Mouse (Mus musculus) erythroblast, adult 5-6 weeks (primary cell): ENCODE measurements around the gene Pde11a. TPM values are rescaled to one million over a fixed set of nuclear protein-coding genes. Genes with fewer than 3 reads are reported as not detected.

Source experiments
- ATAC-seq: replicated peaks from 2 replicates; pipeline ENCODE4 v1.8.0; 2016; ENCODE audit warnings: moderate number of reproducible peaks, mild to moderate bottlenecking, moderate TSS enrichment, inconsistent platforms; ENCODE audit not compliant: poor library complexity, low FRiP score, severe bottlenecking
- total RNA-seq, 2 experiments: library from RNA; stranded (forward) in 1 of 2; stranded (reverse) in 1 of 2; fragments of 150-400 nt in 1 of 2; fragments of 200-764, 138-1000 nt in 1 of 2; gene quantifications; 2 replicates each; pipeline versions ENCODE4 v1.2.3 to v1.2.4; 2015 to 2017; ENCODE audit warnings: low replicate concordance in 2 of 2

Gene Pde11a
- total RNA-seq, 2 experiments from 2014 or later: not detected

DNA sequence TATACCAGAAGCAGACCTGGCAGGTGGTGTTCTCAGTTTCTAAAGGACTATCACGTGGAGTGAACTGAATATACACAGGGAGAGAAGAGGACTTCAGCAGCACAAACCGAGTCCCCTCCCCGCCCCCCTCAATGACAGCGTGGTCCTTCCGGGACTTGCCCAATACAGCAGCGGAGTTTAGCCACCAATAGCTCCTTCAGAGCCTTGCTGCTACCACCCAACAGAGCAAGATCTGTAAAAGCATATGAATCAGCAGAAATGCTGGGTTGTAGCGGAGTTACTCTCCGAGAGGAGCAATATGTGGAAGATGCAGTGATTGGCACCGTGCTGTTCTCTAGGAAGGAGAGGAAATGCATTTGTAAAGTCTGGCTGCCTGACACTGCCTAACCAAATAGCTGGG, 238.0 kb downstream of the Pde11a start:
- no peak for ATAC-seq

DNA sequence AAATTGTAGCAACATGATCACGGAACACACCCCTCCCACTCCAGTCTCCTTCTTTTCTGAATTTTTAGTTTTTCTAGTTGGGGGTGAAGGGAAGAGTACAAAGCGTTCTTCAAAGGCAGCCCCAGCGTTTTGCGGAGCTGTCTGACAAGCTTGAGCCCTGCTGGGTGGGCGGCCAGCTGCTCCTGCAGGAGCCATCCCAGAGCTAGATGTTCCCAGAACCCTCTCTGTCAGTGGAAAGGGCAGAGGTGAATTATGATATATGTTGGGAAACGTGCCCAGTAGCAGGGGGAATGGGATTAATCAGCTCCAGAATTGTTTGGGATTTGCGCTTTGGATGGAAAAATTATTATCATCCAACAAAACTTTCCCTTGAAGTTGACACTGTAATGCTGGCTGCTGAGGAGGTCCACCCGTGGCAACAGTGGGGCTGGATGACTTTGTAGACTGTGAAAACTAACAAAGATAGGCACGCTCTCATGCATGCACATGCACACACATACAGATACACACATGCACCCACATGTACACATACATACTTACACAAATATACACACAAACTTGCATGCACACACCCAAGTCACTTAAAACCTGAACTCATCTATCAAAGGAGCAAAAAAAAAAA, 238.7 kb downstream of the Pde11a start:
- no peak for ATAC-seq

DNA sequence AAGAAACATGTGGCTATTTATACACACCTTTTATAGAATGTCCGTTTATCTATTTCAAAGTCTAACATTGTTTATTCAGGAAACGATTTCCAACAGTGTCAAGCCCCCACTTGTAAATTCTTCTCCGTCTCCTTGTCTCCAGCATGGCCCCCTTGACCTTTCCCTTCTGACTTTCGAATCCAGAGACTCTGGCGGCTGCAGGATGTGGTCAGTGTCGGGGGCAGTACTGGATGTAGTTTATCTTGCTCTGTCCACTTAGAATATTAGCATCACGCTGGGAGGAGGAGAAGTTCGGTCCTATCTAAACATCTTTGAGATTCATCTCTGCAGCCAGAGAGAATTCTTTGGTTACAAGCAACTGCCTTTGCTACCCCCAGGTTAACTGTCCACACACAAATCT, 240.2 kb downstream of the Pde11a start:
- ATAC-seq: no peak

DNA sequence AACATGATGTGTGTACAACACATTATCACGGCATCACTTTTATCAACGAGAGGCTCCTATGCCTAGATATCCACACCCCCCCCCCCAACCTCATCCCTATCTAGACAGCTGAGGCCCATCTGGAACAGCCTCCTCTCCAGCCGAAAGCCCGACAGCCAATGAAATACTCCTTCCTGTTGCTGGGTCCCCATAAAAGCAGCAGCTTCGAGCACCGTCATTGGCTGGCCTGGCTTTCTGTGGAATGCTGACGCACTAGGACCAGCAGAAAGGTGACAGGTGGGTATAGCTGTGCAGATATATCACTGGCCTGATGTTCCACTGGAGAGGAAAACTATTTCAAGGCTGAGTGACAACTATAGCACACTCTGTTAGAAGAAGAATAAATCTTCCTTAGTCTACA, 240.7 kb downstream of the Pde11a start:
- ATAC-seq: no peak

DNA sequence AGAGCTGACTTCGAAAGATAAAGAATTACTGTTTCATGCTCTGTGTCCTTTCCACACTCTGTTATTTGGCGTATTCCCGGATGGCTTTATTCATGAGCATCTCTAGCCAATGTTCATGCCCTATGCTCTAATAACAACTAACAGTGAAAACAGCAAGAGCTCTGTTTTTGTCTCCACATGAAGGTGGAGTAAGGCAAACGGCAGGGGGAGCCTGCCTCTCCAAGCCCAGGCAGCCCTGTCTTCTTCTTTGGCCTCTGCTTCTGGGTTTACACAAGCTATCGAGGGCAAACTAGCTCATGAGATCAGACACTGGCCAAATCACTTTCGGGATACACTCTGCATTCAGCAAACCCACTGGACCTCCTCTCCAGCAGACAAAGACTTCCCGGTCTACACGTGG, 241.3 kb downstream of the Pde11a start:
- ATAC-seq: no peak

DNA sequence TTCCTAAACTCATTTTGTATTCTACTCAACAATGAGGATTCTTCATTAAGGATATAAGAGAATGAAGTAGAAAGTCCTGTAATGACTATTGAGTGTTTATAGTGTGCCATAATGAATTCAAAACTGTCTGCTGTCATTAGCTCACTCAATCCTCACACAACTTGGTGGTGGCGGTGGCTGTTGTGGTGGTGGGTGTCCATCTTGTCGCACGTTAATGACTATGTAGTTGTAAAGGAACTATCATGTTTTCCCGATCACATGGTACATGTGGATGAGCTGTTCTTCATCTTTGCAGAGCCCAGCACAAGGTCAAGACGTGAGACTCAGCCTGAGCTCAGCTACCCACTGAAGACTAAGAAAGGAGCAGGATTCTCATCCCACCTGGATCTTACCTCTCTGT, 242.7 kb downstream of the Pde11a start:
- no peak for ATAC-seq

DNA sequence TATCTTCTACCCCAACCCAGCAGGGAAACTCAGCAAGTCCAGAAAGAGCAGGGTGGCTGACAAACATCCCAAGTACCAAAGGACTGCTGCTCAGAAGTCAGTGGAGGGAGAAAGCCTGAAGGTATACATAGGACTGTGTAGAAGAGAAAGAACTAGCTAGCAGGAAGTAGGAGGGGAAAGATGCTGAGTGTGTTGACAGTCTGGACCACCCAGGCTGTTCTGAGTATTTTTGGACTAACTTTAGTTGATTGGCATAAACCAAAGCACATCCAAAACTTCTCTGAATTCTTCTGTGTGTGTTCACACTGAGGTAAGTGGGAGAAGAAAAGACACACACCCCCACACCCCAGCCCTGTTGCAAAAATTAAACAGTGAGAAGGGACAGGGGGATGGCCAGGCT, 248.1 kb downstream of the Pde11a start:
- no peak for ATAC-seq

DNA sequence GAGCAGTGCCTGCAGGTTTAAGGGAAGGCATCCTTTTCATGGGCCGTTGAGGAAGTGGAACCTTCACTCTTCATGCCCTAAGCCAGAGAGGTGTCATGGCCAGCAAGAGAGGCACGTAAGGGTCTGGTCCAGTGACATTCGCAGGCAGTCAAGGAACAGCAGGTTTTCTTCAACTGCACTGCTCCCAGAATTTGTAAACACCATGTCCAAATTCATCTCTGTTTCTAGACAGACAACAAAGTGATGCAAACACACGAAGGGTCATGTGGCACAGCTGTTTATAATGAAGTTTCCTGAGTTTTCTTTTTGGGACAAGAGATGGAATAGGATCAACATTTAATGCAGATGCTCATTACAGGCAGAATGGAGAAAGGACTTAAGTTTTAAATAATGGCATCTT, 249.7 kb downstream of the Pde11a start:
- ATAC-seq: no peak

DNA sequence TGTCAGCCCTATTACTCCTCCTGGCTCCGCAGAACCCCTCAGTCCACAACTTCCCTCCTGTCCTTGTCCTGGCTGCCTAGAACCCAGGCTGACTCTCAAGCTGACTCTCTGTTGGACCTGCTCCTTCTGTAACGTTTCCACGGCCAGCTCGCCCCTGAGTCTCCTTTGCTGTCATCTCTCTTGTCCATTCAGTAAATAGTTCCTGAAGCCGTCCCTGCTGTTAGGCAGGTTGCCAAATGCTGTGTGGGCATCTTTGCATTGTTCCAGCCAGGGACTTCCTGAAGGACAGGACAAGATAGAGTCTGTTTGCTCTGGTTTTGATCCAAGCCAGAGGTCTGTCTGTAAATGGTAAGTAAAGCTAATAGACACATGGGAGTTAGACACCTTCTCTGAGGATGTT, 250.2 kb downstream of the Pde11a start:
- no peak for ATAC-seq

DNA sequence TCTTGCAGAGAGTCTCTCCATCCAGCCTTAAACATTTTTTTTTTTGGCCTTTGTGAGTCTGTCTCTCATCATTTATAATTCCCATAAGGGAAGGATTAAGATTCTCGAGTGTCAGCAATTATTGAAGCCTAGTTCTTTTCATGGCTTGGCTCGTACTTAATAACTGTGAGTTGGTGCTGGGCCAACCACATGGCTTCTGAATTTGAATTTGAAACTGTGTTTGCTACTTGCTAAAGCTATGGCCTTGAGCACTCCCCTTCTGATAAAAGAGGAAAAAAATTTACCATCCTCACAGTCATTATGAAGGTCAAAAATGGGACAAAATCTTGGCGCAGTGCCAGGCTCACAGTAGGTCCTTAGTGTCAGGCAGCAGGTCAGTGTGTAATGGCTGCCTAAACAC, 251.4 kb downstream of the Pde11a start:
- no peak for ATAC-seq

DNA sequence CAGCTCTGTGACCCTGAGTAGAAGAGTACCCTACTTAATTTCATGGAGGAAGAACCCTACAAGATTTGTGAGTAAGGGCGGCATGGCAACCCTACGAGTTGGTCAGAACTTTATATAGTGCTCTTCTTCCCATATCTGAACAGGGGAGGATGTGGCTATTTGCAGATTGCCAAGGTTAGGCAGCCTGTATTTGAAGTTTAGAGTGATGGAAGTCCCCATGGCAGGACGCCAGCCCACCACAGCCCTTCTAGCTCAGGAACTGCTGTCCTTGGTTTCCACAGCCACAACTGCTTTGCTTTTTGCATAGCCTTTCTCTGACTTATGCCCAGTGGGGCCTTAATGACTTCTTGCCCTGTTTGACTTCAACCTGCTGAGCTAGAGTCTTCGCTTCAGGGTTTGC, 253.6 kb downstream of the Pde11a start:
- ATAC-seq: no peak

DNA sequence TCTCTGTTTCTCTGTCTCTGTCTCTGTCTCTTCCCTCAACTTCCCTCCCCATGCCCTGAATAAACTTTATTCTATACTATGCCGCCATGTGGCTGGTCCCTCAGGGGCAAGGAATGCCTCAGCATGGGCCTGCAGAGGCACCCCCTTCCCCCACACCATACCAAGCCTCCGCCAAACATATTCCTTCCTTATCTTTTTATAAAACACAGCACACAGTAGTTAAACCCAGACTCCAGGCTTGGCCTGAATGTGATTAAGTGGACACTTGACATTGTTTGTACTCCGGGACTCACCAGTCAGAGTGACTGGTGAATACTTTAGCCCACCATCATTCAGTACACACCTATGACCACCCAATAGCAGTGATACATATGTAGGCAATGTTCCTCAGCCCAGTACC, 254.7 kb downstream of the Pde11a start:
- ATAC-seq: no peak

DNA sequence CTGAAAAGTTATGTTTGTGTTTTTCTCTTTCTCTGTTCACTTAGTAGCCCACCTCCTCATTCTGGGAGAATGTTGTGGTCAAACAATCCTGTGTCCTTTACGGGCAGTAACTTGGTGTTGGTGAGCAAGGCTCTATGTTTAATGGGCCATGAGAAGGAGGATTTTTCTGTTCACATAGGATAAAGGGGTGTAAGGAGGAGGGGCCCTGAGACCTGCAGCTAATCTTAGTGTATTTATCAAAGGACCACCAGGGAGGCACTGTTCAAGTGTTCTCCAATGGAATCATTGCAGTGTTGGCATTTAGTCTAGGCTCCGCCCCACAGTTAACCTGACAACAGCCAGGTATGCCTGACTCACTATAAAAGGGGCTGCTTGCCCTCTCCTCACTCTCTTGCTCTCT, 255.2 kb downstream of the Pde11a start:
- ATAC-seq: no peak

DNA sequence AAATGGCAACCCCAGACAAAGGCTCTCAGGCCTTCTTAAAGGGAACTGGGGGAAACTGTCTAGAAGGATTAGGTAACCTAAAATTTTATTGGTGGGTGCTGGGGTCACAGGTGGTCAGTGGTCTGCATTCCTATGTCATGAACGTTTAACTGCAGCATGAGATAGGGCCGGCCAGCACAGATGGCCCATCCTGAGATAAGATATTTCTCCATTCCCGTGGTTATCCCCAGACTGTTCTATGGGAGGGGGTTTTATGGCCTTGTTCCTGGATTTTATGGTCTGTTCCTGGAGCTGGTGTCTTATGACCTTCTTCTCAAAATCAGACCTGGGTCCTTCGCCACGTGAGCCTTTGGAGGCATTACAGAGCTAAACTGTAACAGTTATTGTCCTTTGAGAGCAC, 256.6 kb downstream of the Pde11a start:
- no peak for ATAC-seq

DNA sequence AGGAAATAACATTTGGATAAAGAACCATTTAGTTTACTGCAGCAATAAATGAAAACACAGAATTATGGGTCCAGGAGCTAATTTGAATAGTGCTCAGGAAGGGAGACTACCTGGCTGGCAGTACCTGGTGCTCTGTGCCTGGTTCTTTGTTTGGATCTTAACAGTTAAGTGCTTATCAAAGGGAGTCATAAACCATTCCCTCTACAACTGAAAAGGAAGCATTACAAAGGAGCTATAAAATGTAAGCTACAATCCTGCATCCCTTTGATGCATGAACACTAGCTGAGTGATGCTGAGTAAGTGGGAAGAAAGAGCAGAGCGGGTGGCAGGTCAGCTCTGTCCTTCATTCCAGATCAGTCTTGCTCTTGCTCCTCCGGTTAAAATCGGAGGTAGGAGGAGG, 258.0 kb downstream of the Pde11a start:
- no peak for ATAC-seq

DNA sequence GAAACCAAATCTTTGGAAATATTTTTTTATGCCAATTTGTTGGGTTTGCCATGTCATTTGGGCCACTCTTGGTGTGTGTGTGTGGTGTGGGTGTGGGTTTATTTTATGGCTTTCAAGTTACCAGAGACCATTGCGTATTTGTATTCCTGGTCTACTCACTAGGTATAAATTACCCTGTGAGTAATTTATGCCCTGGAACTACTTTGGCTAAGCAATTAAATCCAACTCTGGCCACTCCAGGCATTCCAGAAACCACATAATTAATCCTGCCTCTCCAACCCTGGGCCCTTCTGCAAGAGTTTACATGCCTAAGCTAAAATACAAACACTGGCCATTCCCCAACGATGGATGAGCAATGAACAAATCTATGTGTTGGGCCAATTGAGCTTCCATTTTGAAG, 261.7 kb downstream of the Pde11a start:
- no peak for ATAC-seq

DNA sequence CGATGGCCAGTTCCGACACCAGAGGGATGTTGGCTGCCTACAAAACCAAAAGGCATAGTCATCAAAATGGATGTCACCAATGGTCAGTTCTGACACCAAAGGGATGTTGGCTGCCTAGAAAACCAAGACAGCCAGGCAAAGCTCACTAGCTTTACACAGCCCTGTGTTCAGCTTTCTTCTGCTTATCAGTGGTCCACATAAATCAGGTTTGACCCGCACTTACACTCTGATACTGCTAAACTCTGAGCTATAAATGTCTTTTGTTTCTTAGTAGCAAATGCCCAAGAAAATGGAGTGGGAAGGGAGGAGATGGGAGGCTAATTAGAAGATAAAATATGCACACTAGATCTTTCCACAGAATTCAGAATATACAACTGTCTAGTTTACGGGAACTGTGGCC, 262.5 kb downstream of the Pde11a start:
- no peak for ATAC-seq

DNA sequence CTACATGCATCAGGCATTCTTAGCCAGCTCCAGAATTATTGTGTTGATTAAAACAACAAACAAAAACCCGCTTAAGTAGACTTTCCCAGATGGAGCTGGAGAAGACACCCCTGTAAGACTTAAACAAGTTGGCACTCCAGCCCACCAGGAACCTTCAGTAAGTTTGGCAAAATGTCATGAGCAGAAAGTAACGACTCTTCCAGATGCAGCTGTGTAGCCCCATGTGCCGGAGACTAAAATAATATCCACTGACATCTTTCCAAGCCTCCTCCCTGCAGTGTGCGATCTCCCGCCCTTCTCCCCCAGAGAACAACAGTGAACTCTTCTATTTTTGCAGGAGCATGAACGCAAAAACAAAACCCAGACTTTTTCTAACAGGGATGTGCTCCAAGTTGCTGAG, 265.5 kb downstream of the Pde11a start:
- ATAC-seq: no peak

DNA sequence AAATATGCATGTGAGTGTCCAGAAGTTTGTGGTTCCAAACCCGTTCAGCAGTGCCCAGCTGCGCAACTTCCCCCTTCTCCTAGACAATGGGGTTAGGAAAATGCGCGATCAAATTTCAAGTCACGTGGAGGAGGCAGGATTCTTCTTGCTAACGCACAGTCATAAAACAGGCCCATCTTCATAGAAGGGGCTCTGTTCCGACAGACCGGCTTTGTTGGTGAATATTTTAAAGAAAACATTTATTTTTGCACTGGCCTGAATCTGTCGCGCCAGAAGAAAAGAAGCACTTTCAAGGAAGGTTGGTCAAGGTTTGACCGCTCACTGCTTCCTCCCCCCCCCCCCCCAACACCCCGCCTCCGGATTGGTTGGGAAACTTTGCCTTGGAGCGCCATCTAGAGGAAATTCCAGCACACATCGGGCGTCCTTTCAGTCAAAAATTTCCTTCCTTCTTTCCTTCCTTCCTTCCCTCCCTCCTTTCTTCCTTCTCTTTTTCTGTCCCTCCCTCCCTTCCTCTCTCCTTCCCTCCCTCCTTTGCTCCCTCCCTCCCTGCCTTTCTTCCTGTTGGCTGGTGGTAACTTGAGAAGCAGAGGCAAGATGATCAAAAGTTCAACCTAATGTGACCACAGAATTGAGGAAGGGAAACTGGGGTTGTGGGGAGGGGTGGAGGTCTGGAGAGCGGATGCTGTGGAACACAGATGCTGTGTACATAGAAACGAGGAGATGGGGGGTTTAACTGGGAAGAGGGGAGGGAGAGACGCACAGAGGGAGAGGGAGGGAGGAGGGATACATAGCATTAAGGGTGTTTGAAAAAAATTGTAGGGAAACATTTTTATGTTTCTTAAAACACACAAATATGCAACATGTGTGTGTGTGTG, 267.9 kb downstream of the Pde11a start:
- ATAC-seq: no peak

DNA sequence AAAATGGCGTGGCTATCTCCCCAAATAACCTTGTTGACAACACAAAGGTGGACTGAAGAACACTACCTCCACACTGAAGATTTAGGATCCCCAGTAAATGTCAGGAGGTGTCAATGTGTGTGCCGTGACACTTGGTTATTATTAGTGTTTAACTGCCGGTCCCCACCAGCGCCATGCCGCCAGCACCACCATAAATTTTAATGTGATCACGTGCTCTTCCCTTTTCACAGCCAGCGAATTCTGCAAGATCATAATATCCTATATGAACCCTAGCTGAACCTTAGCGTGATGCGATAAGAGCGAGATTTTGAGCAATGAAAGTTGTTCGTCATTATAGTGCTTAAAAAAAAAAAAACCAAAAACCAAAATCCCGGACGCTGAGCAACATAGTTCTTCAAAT, 269.3 kb downstream of the Pde11a start:
- no peak for ATAC-seq

DNA sequence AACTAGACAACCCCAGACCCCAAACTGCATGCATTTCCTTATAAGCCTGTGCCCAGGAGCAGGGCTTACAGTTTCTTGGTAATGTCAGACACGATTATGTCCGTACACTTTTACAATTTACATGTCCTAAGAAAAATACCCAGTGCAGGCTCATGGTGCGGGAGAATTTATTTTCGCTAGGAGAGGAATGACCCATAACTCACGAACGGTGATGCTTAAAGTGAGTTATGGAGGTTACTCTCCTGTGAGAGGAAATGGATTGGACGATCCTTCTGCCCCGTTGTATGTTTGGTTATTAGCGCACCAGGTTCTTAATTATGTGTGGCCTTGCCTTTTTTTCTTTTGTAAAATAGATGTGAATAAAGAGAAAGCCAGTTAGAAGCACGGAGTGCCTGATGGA, 270.4 kb downstream of the Pde11a start:
- no peak for ATAC-seq

DNA sequence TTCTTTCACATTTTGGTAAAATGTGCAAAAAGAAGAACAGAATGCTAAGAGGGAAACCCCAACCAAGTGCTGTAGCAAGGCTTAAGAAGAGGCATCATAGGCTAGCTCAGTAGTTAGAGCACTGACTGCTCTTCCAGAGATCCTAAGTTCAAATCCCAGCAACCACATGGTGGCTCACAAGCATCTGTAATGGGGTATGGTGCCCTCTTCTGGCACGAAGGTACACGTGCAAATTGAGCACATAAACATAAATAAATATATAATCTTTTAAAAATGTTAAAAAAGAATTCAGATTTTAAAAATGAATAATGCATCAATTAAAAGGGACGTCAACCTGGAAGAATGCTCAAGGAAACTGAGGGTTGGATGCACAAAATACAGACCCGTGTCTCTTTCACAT, 271.4 kb downstream of the Pde11a start:
- ATAC-seq: no peak
